Mouse (Mus musculus) intestine, postnatal 0 days (tissue): Measurements from ENCODE around the gene Cep70. TPM values are rescaled to one million over a fixed set of nuclear protein-coding genes. Genes with fewer than 3 reads are reported as not detected.

Experiments used
- ATAC-seq: fragments of 200-750 bp; cut with Nextera tagmentation; 2 replicates; pipeline ENCODE4 v1.8.0; 2017; ENCODE audit warnings: mild to moderate bottlenecking, moderate TSS enrichment, moderate library complexity
- H3K27ac ChIP-seq: fragments of 300-500 bp; sonication (generic); 2 replicates; pipeline ENCODE4 v1.5.1; 2014; ENCODE audit warnings: mild to moderate bottlenecking, low read depth, low read length, moderate library complexity
- H3K27me3 ChIP-seq: fragments of 300-500 bp; sonication (generic); replicated peaks from 2 replicates; pipeline ENCODE4 v1.6.1; 2014; ENCODE audit warnings: low read length, mixed read lengths; ENCODE audit not compliant: control insufficient read depth, insufficient read depth
- H3K36me3 ChIP-seq: fragments of 300-500 bp; sonication (generic); 2 replicates; pipeline ENCODE4 v1.6.1; 2014; ENCODE audit warnings: mild to moderate bottlenecking, moderate library complexity; ENCODE audit not compliant: control insufficient read depth, insufficient read depth
- H3K4me1 ChIP-seq: fragments of 300-500 bp; sonication (generic); replicated peaks from 2 replicates; pipeline ENCODE4 v1.6.1; 2014; ENCODE audit warnings: antibody characterized with exemption, low read length, mixed read lengths; ENCODE audit not compliant: control insufficient read depth, insufficient read depth
- H3K4me2 ChIP-seq: fragments of 300-500 bp; sonication (generic); replicated peaks from 2 replicates; pipeline ENCODE4 v1.6.1; 2014; ENCODE audit warnings: low read depth, mild to moderate bottlenecking, moderate library complexity
- H3K4me3 ChIP-seq: fragments of 300-500 bp; sonication (generic); 2 replicates; pipeline ENCODE4 v1.5.1; 2014; ENCODE audit warnings: low read depth, low read length
- H3K9ac ChIP-seq: fragments of 300-500 bp; sonication (generic); 2 replicates; pipeline ENCODE4 v1.6.1; 2014; ENCODE audit warnings: mild to moderate bottlenecking, low read depth, low read length
- H3K9me3 ChIP-seq: fragments of 300-500 bp; sonication (generic); 2 replicates; pipeline ENCODE4 v1.6.1; 2016; ENCODE audit warnings: mixed run types; ENCODE audit not compliant: control insufficient read depth
- CTCF ChIP-seq: sonication (generic); IDR thresholded peaks from 2 replicates; pipeline ENCODE4 v1.5.1; 2016; ENCODE audit warnings: low read depth, mild to moderate bottlenecking, control low read depth, antibody characterized with exemption, moderate library complexity
- WGBS: fragments of 180-500 bp; shearing (Covaris S2); extraction: QIAGEN DNeasy Blood & Tissue Kit; methylation state at CpG from one replicate; pipeline ENCODE4 v1.1.7; 2014; 5-methylcytosine and 5-hydroxymethylcytosine counted together
- polyA plus RNA-seq: library from polyadenylated mRNA; unstranded; fragments of >200 nt; fragmentation: Nextera tagmentation; extraction: Ambion mirVana; gene quantifications from 2 replicates; pipeline ENCODE4 v1.2.1, GENCODE M21; 2015

Cep70 gene
- polyA plus RNA-seq = 9.3 and 11.2 TPM in 2 replicates

DNA sequence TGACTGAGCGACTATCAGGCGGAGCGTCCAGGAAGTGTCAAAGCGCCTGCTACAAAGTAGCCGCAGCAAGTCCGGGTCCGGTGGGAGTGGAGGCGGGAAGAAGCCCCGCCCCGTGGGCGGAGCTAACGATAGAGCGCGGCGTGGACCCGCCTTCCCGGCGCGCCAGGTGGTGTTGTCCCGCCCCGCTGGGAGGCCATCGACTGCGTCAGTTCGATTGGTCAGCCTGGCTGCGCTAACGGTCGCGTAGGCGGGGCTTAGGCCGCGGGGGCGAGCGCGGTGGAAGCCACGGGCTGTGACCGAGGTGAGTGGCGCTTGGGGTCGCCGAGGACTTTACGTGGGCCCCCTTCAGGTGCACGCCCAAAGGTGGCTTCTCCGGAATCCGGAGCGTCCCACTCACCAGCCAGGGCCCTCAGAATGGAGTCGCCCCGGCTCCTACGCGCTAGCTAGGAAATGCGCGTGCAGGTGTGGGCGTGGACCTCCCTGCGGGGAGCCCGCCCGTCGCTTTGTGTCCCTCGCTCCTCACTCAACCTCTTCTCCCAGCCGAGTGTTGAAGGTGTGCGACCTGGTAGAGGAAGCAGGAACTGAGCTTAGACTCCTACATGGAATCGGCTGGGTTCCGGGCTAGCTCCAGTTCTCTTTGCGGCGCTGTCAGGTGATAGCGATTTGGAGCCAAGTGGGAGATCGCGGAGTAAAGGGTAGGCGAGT is at the start of gene Cep70:
TSS of gene Cep70 (plus strand) at position 178 of the 705 bp plus-strand sequence.
- Histone ChIP-seq H3K9me3 (no peaks in the 10 kb centered on the region), H3K27me3 (no peaks in the 10 kb centered on the region), H3K4me1 (no peaks in the 10 kb centered on the region), H3K4me2 (peak within 1 kb of the TSS; percentile 77), H3K9ac (peak within 1 kb of the TSS; percentile 62), H3K4me3 (peak within 1 kb of the TSS; percentile 90), H3K36me3 (no peaks in the 10 kb centered on the region; the same call in 1 of the 2 replicates), H3K27ac (peak within 1 kb of the TSS; percentile 75)
- TF ChIP-seq CTCF = no peak
- ATAC-seq = peak; percentile 96
- under 1% methylated on average over 66 of the region's 66 CpGs for WGBS

GRCm38 (mm10) chr9:99212643-99213042 is 30.5 kb upstream of the Cep70 start:
- Histone ChIP-seq H3K4me3 (no peak overlapping the region), H3K9ac (no peak overlapping the region), H3K9me3 (no peaks in the 10 kb centered on the region), H3K4me2 (no peak overlapping the region), H3K4me1 (no peaks in the 10 kb centered on the region), H3K27me3 (no peaks in the 10 kb centered on the region), H3K36me3 (no peaks in the 10 kb centered on the region), H3K27ac (no peak overlapping the region)
- TF ChIP-seq CTCF = no peak
- ATAC-seq = no peak
- 80% methylated on average over 2 of the region's 2 CpGs for WGBS

DNA sequence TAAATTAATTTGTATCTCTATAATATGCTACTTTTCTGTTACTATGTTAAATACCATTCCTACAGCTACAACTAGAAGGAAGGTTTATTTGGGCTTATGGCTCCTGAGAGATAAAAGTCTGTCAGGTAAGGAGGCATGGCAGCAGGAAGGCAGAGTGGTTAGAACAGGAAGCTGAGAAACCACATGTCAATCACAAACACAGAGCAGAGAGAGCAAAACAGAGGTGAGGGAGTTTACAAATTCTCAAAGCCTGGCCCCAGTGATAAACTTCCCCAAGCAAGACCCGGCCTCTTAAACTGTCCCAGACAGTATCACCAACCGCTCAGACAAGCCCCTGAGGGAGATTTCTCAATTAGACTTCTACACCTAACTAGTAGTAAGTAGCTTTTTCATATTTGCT is 27.0 kb upstream of the Cep70 start:
- no peak overlapping the region for H3K4me2 ChIP-seq
- H3K9ac ChIP-seq = no peak overlapping the region
- no peak for TF ChIP-seq CTCF
- H3K4me3 ChIP-seq = no peak overlapping the region
- H3K27ac ChIP-seq = no peak overlapping the region
- no peaks in the 10 kb centered on the region for H3K4me1 ChIP-seq
- ATAC-seq = no peak
- 62% methylated on average over 2 of the region's 2 CpGs for WGBS
- H3K36me3 ChIP-seq = no peaks in the 10 kb centered on the region
- no peaks in the 10 kb centered on the region for H3K27me3 ChIP-seq
- no peaks in the 10 kb centered on the region for H3K9me3 ChIP-seq

GRCm38 (mm10) chr9:99217999-99218719 is 25.0 kb upstream of the Cep70 start:
- Histone ChIP-seq H3K4me2 (no peak overlapping the region), H3K9ac (no peak overlapping the region), H3K4me3 (no peak overlapping the region), H3K27me3 (no peaks in the 10 kb centered on the region), H3K27ac (no peak overlapping the region), H3K36me3 (no peaks in the 10 kb centered on the region), H3K4me1 (no peaks in the 10 kb centered on the region), H3K9me3 (no peaks in the 10 kb centered on the region)
- TF ChIP-seq CTCF = no peak
- ATAC-seq = peak; percentile 43; the same call in 1 of the 2 replicates
- WGBS = 20% methylated on average over 6 of the region's 6 CpGs

DNA sequence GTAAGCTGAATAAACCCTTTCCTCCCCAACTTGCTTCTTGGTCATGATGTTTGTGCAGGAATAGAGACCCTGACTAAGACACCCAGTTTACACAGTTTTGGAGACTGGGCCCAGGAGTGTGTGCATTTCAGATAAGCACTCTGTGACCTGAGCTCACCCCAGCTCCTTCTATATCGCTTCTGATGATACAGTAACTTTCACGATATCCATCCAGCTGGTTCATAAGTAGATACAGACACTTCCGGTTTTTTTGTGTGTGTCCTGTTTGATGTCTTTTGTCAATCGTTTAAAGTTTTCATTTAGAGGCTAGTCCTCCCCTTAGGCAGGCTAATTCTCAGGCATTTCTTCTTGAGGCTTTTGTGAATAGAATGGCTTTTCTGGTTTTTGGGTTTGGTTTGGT is 21.5 kb upstream of the Cep70 start:
- Histone ChIP-seq H3K9ac (no peak overlapping the region), H3K4me3 (no peak overlapping the region), H3K4me1 (no peaks in the 10 kb centered on the region), H3K4me2 (no peak overlapping the region), H3K36me3 (no peaks in the 10 kb centered on the region), H3K27ac (no peak overlapping the region), H3K9me3 (no peaks in the 10 kb centered on the region), H3K27me3 (no peaks in the 10 kb centered on the region)
- 88% methylated on average over 4 of the region's 4 CpGs for WGBS
- TF ChIP-seq CTCF = no peak
- ATAC-seq = no peak

DNA sequence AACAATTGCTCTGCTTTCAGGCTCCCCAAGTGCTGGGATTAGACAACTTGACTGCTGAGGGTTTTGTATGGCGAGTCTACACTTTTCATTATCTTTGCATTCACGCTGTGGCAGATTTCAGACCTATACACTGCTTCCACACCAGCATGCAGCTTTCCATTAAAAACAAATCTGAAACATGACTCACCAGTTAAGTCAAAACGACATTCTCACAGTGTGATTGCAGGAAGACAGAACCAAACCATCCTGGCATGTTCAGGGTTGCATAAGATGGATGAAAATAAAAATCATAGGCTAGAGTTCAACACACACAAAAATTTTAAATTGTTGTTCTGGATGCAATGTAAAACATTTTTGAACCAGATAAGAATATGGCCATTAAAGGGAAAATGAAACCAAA is 18.6 kb upstream of the Cep70 start:
- Histone ChIP-seq H3K4me1 (no peaks in the 10 kb centered on the region), H3K9ac (no peak overlapping the region), H3K27me3 (no peaks in the 10 kb centered on the region), H3K36me3 (no peaks in the 10 kb centered on the region), H3K4me3 (no peak overlapping the region), H3K27ac (no peak overlapping the region), H3K4me2 (no peak overlapping the region), H3K9me3 (no peaks in the 10 kb centered on the region)
- TF ChIP-seq CTCF = no peak
- 65% methylated on average over 3 of the region's 3 CpGs for WGBS
- ATAC-seq = no peak
